Mouse (Mus musculus) cerebellum, adult 2 months (tissue): ENCODE results near the gene Cyb561d1. TPM values are rescaled to one million over a fixed set of nuclear protein-coding genes. Genes with fewer than 3 reads are reported as not detected.

ENCODE experiments used
- DNase-seq, 2 experiments: peaks; one replicate each; pipeline ENCODE4 v3.0.0; 2021
- H3K27ac ChIP-seq: fragments of 200-500 bp; 2 replicates; pipeline ENCODE4 v1.5.1; 2012; ENCODE audit warnings: low read length, control low read depth, inconsistent platforms; ENCODE audit not compliant: insufficient read depth
- H3K27me3 ChIP-seq: fragments of 200-500 bp; 2 replicates; pipeline ENCODE4 v1.6.1; 2012; ENCODE audit warnings: inconsistent platforms, mild to moderate bottlenecking, low read length, moderate library complexity; ENCODE audit not compliant: control insufficient read depth, insufficient read depth
- H3K4me1 ChIP-seq: fragments of 200-500 bp; 2 replicates; pipeline ENCODE4 v1.6.1; 2011; ENCODE audit warnings: low read length; ENCODE audit not compliant: control insufficient read depth, insufficient read depth
- H3K4me3 ChIP-seq: fragments of 200-500 bp; replicated peaks from 2 replicates; pipeline ENCODE3; 2011; ENCODE audit warnings: mild to moderate bottlenecking, low read depth, low read length, control low read depth; ENCODE audit not compliant: insufficient read depth
- CTCF ChIP-seq: fragments of 200-500 bp; IDR thresholded peaks from 2 replicates; pipeline ENCODE4 v1.5.1; 2011; ENCODE audit warnings: low read depth, mild to moderate bottlenecking, control low read depth, low read length, moderate library complexity, borderline replicate concordance; ENCODE audit not compliant: insufficient read depth
- POLR2A ChIP-seq: fragments of 200-500 bp; IDR thresholded peaks from 2 replicates; pipeline ENCODE4 v1.6.1; 2011; ENCODE audit warnings: low read length, control low read depth, borderline replicate concordance; ENCODE audit not compliant: insufficient read depth
- WGBS: fragments of 180-500 bp; shearing (Covaris S2); methylation state at CpG from one replicate; pipeline ENCODE4 v1.1.7; 2018; 5-methylcytosine and 5-hydroxymethylcytosine counted together
- polyA plus RNA-seq: library from polyadenylated mRNA; depleted of rRNA; stranded (reverse); fragments of >200 nt; gene quantifications from 2 replicates; pipeline ENCODE4 v1.2.3, GENCODE M21; 2012

Cyb561d1 gene
- polyA plus RNA-seq, 1 experiment, result 13.1 TPM

- H3K27ac ChIP-seq, result no peak overlapping the region
- H3K4me3 ChIP-seq, result peak overlapping the region; percentile 24
- no peaks in the 10 kb centered on the region for H3K4me1 ChIP-seq
- peaks cover 5% of the 10 kb centered on the region; the same call in 1 of the 2 replicates for H3K27me3 ChIP-seq
- 5% methylated on average over 66 of the region's 67 CpGs for WGBS
- TF ChIP-seq CTCF, result no peak
- no peak for TF ChIP-seq POLR2A
- DNase-seq, result peak; percentile 4 to 16
Observed at GRCm38 (mm10) chr3:108225711-108226557, 24.9 kb upstream of the Cyb561d1 start.

- H3K4me1 ChIP-seq, result no peaks in the 10 kb centered on the region
- no peak overlapping the region for H3K4me3 ChIP-seq
- no peak overlapping the region for H3K27ac ChIP-seq
- TF ChIP-seq POLR2A (no peak), CTCF (no peak)
- DNase-seq, result no peak
- no peaks in the 10 kb centered on the region; the same call in 1 of the 2 replicates for H3K27me3 ChIP-seq
- WGBS, result 45% methylated on average over 3 of the region's 3 CpGs
Observed at GRCm38 (mm10) chr3:108220661-108221060, 19.6 kb upstream of the Cyb561d1 start.

- DNase-seq, result no peak
- no peaks in the 10 kb centered on the region for H3K27me3 ChIP-seq
- no peak for TF ChIP-seq POLR2A
- TF ChIP-seq CTCF, result no peak
- 51% methylated on average over 5 of the region's 5 CpGs for WGBS
- H3K4me3 ChIP-seq, result no peak overlapping the region
- H3K27ac ChIP-seq, result no peak overlapping the region
- H3K4me1 ChIP-seq, result peaks cover 7% of the 10 kb centered on the region
Observed at GRCm38 (mm10) chr3:108214734-108215133, 13.7 kb upstream of the Cyb561d1 start.

- peak; percentile 33 to 37 for DNase-seq
- Histone ChIP-seq H3K27ac (0 out of 2 replicates have a peak overlapping the region, but pooled peaks have one; percentile 4), H3K27me3 (no peaks in the 10 kb centered on the region), H3K4me3 (no peak overlapping the region), H3K4me1 (peaks cover 12% of the 10 kb centered on the region)
- TF ChIP-seq CTCF (no peak), POLR2A (no peak)
- WGBS, result 62% methylated on average over 8 of the region's 8 CpGs
Observed at GRCm38 (mm10) chr3:108212406-108212805, 11.4 kb upstream of the Cyb561d1 start.

- H3K4me3 ChIP-seq, result peak overlapping the region; percentile 12
- 8% methylated on average over 6 of the region's 6 CpGs for WGBS
Observed at GRCm38 (mm10) chr3:108211845-108212244, 10.8 kb upstream of the Cyb561d1 start.

GRCm38 (mm10) chr3:108210771-108211139, 9.7 kb upstream of the Cyb561d1 start, which contains the start of gene Atxn7l2:
Gene Atxn7l2 (minus strand): TSS chr3:108210934.
- TF ChIP-seq CTCF (no peak; the same call in 1 of the 2 replicates), POLR2A (no peak)
- H3K4me3 ChIP-seq, result peak within 1 kb of the TSS; percentile 79
- peak within 1 kb of the TSS; percentile 86 for H3K27ac ChIP-seq
- H3K27me3 ChIP-seq, result no peaks in the 10 kb centered on the region
- H3K4me1 ChIP-seq, result peaks cover 12% of the 10 kb centered on the region
- DNase-seq, result no peak
- under 1% methylated on average over 14 of the region's 14 CpGs for WGBS

More at GRCm38 (mm10) chr3:108211845-108212244, 10.8 kb upstream of the Cyb561d1 start:
- no peaks in the 10 kb centered on the region for H3K27me3 ChIP-seq
- TF ChIP-seq CTCF (no peak), POLR2A (no peak)
- H3K27ac ChIP-seq, result no peak overlapping the region
- DNase-seq, result peak; percentile 45 to 72
- H3K4me1 ChIP-seq, result peaks cover 12% of the 10 kb centered on the region

- peak overlapping the region; percentile 86 for H3K27ac ChIP-seq
- TF ChIP-seq POLR2A (peak; percentile 92), CTCF (no peak)
- no peaks in the 10 kb centered on the region for H3K27me3 ChIP-seq
- peak overlapping the region; percentile 79 for H3K4me3 ChIP-seq
- under 1% methylated on average over 67 of the region's 72 CpGs for WGBS
- peaks cover 12% of the 10 kb centered on the region for H3K4me1 ChIP-seq
- DNase-seq, result peak; percentile 96 to 97
Observed at GRCm38 (mm10) chr3:108209946-108210770, 9.1 kb upstream of the Cyb561d1 start.

GRCm38 (mm10) chr3:108209536-108209935, 8.5 kb upstream of the Cyb561d1 start:
- no peak for TF ChIP-seq CTCF
- TF ChIP-seq POLR2A, result no peak

More at GRCm38 (mm10) chr3:108209536-108209935, 8.5 kb upstream of the Cyb561d1 start:
- H3K27me3 ChIP-seq, result no peaks in the 10 kb centered on the region
- 6% methylated on average over 8 of the region's 8 CpGs for WGBS
- no peak for DNase-seq
- peak overlapping the region; percentile 79 for H3K4me3 ChIP-seq
- peaks cover 12% of the 10 kb centered on the region for H3K4me1 ChIP-seq
- no peak overlapping the region for H3K27ac ChIP-seq
